Mouse (Mus musculus): ENCODE measurements around the gene Mta3.
"Not testable (repeated sequence)": the region's sequence is repeated elsewhere in the genome, so short reads cannot be mapped to it uniquely, and the experiment has no call there.

Gene Mta3

GRCm38 (mm10) chr17:83708891-83709290 lies 2.9 kb downstream of the Mta3 start:
- no peak for DNase-seq (ENCODE audit: low spot score)

GRCm38 (mm10) chr17:83709517-83709916 lies 3.6 kb downstream of the Mta3 start:
- DNase-seq (ENCODE audit: low spot score): not testable (repeated sequence)

GRCm38 (mm10) chr17:83710639-83711038 lies 4.7 kb downstream of the Mta3 start:
- no peak for DNase-seq (ENCODE audit: low spot score)

- no peak for DNase-seq (ENCODE audit: low spot score)
Observed at GRCm38 (mm10) chr17:83712341-83712740, 6.4 kb downstream of the Mta3 start.

GRCm38 (mm10) chr17:83720449-83720848 lies 14.5 kb downstream of the Mta3 start:
- DNase-seq (ENCODE audit: low spot score): no peak

- no peak for DNase-seq (ENCODE audit: low spot score)
Observed at GRCm38 (mm10) chr17:83721157-83721556, 15.2 kb downstream of the Mta3 start.

- DNase-seq (ENCODE audit: low spot score): no peak
Observed at GRCm38 (mm10) chr17:83723064-83723463, 17.1 kb downstream of the Mta3 start.

- no peak for DNase-seq (ENCODE audit: low spot score)
Observed at GRCm38 (mm10) chr17:83726496-83726895, 20.5 kb downstream of the Mta3 start.

- no peak for DNase-seq (ENCODE audit: low spot score)
Observed at GRCm38 (mm10) chr17:83727707-83728106, 21.7 kb downstream of the Mta3 start.

- no peak for DNase-seq (ENCODE audit: low spot score)
Observed at GRCm38 (mm10) chr17:83729029-83729428, 23.1 kb downstream of the Mta3 start.

- DNase-seq (ENCODE audit: low spot score): no peak
Observed at GRCm38 (mm10) chr17:83730123-83730522, 24.2 kb downstream of the Mta3 start.

GRCm38 (mm10) chr17:83732166-83732629 lies 26.2 kb downstream of the Mta3 start:
- DNase-seq (ENCODE audit: low spot score): peak; percentile 80

GRCm38 (mm10) chr17:83732801-83733200 lies 26.8 kb downstream of the Mta3 start:
- peak; percentile 71 for DNase-seq (ENCODE audit: low spot score)

GRCm38 (mm10) chr17:83736701-83737100 lies 30.7 kb downstream of the Mta3 start:
- DNase-seq (ENCODE audit: low spot score): no peak

GRCm38 (mm10) chr17:83737775-83738174 lies 31.8 kb downstream of the Mta3 start:
- DNase-seq (ENCODE audit: low spot score): no peak

- DNase-seq (ENCODE audit: low spot score): no peak
Observed at GRCm38 (mm10) chr17:83740135-83740676, 34.2 kb downstream of the Mta3 start.

GRCm38 (mm10) chr17:83741243-83741642 lies 35.3 kb downstream of the Mta3 start:
- DNase-seq (ENCODE audit: low spot score): no peak

- DNase-seq (ENCODE audit: low spot score): no peak
Observed at GRCm38 (mm10) chr17:83744231-83744824, 38.4 kb downstream of the Mta3 start.

GRCm38 (mm10) chr17:83747405-83748160 lies 41.6 kb downstream of the Mta3 start:
- peak; percentile 67 for DNase-seq (ENCODE audit: low spot score)

GRCm38 (mm10) chr17:83750216-83750950 lies 44.4 kb downstream of the Mta3 start:
- DNase-seq (ENCODE audit: low spot score): no peak

GRCm38 (mm10) chr17:83753112-83753899 lies 47.3 kb downstream of the Mta3 start:
- DNase-seq (ENCODE audit: low spot score): no peak

GRCm38 (mm10) chr17:83758096-83758495 lies 52.1 kb downstream of the Mta3 start:
- DNase-seq (ENCODE audit: low spot score): peak; percentile 62

Data from adipocyte (in vitro differentiated cells).